Mouse (Mus musculus) liver, embryonic 18 days (tissue): ENCODE measurements around the gene Ccnyl1. TPM values are rescaled to one million over a fixed set of nuclear protein-coding genes. Genes with fewer than 3 reads are reported as not detected.

ENCODE experiments used
- polyA plus RNA-seq: library from polyadenylated mRNA; depleted of rRNA; stranded (reverse); fragments of >200 nt; gene quantifications from 2 replicates; pipeline ENCODE4 v1.2.3, GENCODE M21; 2012; rRNA removed

Ccnyl1 gene
- polyA plus RNA-seq = 4.7 and 4.8 TPM in 2 replicates

GRCm38 (mm10) chr1:64690213-64691013, at the start of gene Ccnyl1:
Ccnyl1 (plus strand) TSS chr1:64690455.

GRCm38 (mm10) chr1:64737502-64738179, 47.4 kb downstream of the Ccnyl1 start, which contains the start of gene Fzd5:
Fzd5 (minus strand) TSS chr1:64737751.

Other genes with a start within 250 kb of the Ccnyl1 start
- gene Creb1, start 157.8 kb upstream of the Ccnyl1 start, polyA plus RNA-seq = 3.7 and 4.0 TPM in 2 replicates
- gene Mettl21a, start 73.2 kb upstream of the Ccnyl1 start, polyA plus RNA-seq = 5.5 and 7.1 TPM in 2 replicates
- 1.5 and 2.2 TPM in 2 replicates for gene Fzd5, start 47.3 kb downstream of the Ccnyl1 start, polyA plus RNA-seq